Mouse (Mus musculus) naive thymus-derived CD4-positive, alpha-beta T cell, adult 2 months (primary cell): Measurements from ENCODE around the gene Cramp1l.

Experiments
- DNase-seq: peaks from one replicate; pipeline ENCODE4 v3.0.0-alpha.2; 2011; ENCODE audit warnings: low read depth

Cramp1l gene

DNA sequence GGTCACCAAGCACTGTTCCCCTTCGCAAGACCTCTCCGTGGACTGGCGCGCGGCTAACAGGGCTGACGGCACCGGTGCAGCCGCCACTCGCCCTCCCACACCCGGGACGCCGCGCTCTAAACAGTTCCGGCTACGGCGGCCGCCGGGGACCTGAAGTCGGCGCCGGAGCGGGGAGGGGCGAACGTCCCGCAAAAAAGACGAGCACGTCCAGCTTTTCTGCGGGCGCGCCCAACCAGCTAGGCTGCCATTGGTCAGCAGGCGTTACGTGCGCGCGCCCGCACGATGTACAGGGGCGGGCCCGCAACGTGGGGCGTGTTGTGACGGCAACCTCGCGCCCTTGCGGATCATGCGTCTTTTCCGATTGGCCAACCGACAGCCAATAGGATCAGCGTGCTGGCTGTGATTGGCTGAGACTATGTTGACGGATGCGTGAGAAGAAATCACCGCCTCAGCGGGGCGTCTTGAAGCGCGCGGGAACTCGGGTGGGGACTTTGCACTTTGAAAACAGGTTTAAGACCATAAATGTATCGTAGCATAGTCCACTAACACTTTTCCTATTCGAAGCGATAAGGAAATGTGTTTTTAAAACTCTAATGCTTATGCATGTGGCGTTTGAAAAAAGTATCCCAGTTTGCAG, at the start of gene Cramp1l, which contains the start of gene Ift140:
Cramp1l (minus strand) TSS at position 134 of the 637 bp plus-strand sequence.
Ift140 (plus strand) TSS at position 431 of the 637 bp plus-strand sequence.
- peak; percentile 98 for DNase-seq

DNA sequence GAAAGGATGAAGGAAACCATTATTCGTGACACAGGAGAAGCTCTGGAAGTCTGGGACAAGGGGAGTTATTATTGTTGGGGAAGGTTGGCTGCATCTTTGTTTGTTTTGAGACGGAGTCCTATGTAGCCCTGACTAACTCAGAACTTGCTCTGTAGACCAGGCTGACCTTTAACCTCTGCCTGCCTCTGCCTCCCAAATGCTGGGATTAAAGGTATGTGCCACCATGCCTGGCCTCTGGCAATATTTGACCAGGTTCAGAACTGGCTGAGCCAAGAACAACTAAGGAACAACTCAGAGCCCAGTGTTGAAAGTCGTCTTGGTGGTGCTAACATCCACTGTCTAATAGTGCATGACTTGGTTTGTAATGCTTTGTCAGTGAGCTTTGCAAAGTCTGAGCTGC, 49.6 kb upstream of the Cramp1l start:
- no peak for DNase-seq

- DNase-seq, result no peak
Measured at GRCm38 (mm10) chr17:25064351-25064750, 48.8 kb upstream of the Cramp1l start.

DNA sequence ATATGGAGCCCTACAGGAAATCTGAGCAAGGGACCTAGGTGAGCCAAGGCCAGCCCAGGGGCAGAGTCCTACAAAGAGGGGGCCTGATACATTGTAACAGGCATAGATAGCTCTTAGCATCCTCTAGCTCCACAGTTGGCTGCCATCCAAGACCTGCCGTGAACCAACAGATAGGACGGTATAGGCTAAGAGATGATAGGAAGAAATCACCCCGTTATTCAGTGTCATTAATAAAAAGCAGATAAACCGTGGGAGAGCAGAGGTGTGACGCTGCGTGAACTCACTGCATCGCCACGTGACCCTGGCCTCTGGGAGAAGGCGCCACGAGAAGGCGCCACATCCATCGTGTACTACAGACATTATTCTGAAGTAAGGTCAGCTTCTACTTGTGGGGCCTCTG, 48.3 kb upstream of the Cramp1l start:
- DNase-seq, result no peak

- no peak for DNase-seq
Measured at GRCm38 (mm10) chr17:25063261-25063660, 47.7 kb upstream of the Cramp1l start.

DNA sequence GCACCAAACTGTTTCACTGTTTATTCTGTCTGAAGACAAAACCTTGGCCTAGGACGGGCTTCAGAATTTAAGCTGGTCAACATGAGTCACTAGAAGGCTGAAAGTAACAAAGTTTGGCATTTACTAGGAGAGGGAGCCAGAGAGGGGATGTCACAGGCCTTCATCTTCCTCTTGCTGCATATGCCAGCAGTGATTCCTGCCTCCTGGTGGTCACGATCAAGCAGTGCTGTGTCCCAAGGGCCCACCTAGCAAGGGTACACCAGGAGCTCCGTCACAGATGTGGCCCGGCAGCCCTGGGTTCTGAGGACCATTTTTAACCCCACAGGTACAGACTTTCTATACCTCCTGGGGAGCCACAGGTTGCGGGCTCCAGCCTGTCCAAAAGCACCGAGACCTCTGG, 41.5 kb upstream of the Cramp1l start:
- DNase-seq, result no peak

GRCm38 (mm10) chr17:25053274-25053673, 37.7 kb upstream of the Cramp1l start:
- no peak for DNase-seq

GRCm38 (mm10) chr17:25047143-25047542, 31.6 kb upstream of the Cramp1l start:
- DNase-seq, result no peak

- no peak for DNase-seq
Measured at GRCm38 (mm10) chr17:25045281-25045680, 29.7 kb upstream of the Cramp1l start.

DNA sequence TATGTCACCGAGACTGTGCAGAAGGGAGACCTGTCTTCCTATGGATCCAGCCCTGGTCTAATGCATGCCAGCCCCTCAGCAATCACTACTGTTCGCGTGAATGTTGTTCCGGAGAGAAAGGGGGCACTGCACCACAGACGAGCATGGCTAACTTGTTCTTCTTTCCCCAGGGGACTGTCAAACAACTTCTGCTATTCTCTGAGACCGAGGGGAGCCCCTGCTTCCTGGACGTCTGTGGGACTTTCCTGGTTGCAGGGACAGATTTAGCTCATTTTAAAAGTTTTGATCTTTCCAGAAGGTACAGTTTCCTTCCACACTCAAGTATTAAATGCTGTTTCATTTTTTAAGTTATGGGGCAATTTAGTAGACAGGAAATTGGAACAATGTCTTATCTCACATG, 29.3 kb upstream of the Cramp1l start:
- DNase-seq, result no peak

GRCm38 (mm10) chr17:25036183-25036582, 20.6 kb upstream of the Cramp1l start:
- no peak for DNase-seq

- DNase-seq, result peak; percentile 69
Measured at GRCm38 (mm10) chr17:25016292-25017132, 924 bp upstream of the Cramp1l start.

GRCm38 (mm10) chr17:25014841-25015570, 582 bp downstream of the Cramp1l start:
- DNase-seq, result peak; percentile 43

DNA sequence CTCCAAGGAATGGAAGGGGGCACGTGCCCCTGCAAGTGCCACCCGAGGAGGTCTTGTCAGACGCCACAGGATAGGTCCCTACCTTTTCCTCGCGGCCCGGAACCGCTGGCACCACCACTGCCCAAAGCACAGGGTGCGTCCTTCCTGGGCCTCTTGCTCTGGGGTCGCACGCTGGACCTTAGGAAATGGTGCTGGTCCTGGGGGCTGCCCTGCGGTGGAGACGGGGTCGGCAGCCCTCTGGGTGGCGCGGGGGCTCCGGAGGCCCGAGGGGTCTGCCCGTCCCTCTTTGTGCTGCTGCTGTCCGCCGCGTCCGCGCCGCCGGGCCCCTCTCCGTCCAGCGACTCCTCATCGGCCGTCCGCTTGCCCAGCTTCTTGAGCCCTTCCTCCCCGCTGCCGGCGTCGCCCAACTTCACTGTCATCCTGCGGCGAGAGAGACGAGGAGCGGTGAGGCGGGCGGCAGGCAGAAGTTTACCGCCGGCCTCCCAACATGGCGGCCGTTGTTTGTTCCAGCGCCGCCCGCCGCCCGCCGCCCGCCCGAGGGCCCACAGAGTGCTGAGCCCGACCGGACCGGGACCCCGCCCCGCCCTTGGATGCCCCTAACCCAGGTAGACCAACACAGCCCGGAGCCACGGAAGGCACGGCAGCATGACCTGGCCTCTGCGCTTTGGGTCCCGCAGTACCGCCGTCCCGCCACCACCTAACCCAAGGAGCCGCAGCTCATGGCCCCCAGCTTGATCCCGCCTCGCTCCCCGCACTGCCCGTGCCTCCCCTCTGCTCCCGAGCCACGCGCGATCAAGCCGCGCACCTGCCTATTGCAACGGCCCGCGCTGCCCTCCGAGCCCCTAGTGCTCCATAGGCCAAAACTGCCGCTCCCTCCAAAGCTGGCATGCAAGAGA, 1.7 kb downstream of the Cramp1l start:
- DNase-seq, result peak; percentile 57

- DNase-seq, result no peak
Measured at GRCm38 (mm10) chr17:25007480-25007879, 8.1 kb downstream of the Cramp1l start.

GRCm38 (mm10) chr17:25005102-25005501, 10.5 kb downstream of the Cramp1l start:
- no peak for DNase-seq

DNA sequence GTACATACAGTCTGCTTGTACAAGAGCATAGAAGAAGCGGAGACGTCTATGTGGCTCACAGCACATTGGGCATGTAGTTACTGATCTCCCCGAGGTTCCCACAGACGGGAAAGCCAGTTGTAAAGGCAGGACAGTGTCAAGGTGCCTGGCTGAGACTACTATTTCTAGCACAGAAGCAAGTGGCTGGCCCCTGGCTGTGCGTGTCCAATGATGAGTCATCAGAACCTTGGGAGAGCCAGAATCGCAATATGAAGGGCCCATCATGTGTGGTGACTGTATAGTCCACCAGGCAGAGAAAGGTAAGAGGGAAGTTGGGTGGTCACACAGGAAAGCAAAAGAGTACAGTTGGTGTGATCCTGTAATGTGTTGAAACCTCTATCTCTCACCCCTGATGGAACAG, 20.9 kb downstream of the Cramp1l start:
- DNase-seq, result no peak

- DNase-seq, result no peak
Measured at GRCm38 (mm10) chr17:24987221-24987620, 28.4 kb downstream of the Cramp1l start.

GRCm38 (mm10) chr17:24960852-24961715, 54.5 kb downstream of the Cramp1l start:
- DNase-seq, result no peak

DNA sequence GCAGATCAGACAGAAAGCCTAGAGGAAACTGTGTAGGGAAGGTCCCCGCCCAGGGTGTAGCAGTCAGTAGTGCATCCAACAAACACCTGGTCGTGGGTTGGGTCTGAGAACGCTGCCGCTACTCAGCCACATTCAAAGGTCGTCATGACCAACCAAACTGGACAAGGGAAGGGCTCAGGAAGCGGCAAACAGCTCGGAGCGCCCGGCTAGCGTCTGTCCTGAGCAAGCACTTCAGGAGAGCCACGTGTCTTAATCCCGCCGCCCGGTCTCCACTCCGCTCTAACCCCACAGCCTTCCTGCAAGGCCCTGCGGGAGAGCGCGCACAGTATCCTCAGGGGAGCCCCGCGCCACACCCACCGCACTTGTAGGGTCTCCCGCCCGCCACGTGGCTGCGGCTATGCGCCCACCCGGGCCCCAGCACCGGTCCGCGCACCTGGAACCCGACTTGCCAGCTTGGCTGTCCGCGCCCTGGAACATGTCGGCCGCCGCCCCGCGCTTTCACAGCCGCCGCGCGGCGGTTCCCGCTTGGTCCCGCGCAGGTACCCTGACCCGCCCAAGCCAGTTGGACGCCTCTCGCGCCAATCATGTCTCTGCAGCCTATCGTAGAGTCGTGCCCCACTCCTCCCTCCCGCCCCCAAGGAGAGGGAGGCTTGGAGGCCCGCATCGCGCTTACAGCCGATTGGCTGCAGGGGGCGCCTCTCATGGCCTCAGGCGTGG, 55.3 kb downstream of the Cramp1l start, which contains the start of gene Jpt2:
Jpt2 (minus strand) TSS at position 555 of the 717 bp plus-strand sequence.
- DNase-seq, result peak; percentile 98
